Mouse (Mus musculus): ENCODE measurements around the gene Vezf1.

DNA sequence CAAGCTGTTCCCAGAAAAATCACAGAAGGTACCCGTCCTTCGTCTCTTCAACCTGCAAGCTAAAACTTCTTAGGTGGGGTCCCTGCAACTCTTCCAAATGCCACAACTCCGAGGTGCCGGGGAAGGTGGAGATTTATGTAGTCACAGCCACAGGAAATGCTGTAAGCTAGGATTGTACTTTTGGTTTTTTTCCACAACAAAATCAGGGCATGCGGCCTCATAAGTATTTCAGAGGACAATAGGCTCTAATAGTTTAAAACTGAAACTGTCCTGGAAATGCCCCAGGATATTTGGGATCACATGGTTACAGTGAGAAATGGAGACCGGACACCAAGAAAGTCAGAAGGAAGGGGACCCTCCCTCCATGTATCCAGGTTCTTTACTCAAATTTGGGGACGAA is 37.9 kb upstream of the Vezf1 start:
- TF ChIP-seq MAX (IDR thresholded peaks at IDR 0.05) = no peak
- no peak for TF ChIP-seq CTCF (IDR thresholded peaks at IDR 0.05; ENCODE audit: control insufficient read depth, insufficient read depth, insufficient read length)
- TF ChIP-seq USF1 (IDR thresholded peaks at IDR 0.05; ENCODE audit: low read depth) = no peak
- TF ChIP-seq FOSL1 (IDR thresholded peaks at IDR 0.05; ENCODE audit: insufficient read depth, low read length, poor library complexity, severe bottlenecking) = no peak
- no peak for TF ChIP-seq CEBPB (IDR thresholded peaks at IDR 0.05; ENCODE audit: low read depth)
